Mouse (Mus musculus) stomach, postnatal 0 days (tissue): ENCODE data around the gene Ganc.

Experiments used
- CTCF ChIP-seq: IDR thresholded peaks from 2 replicates; pipeline ENCODE4 v1.5.1; 2016; ENCODE audit warnings: antibody characterized with exemption, low read depth, mild to moderate bottlenecking, moderate library complexity
- EP300 ChIP-seq: optimal IDR thresholded peaks from 2 replicates; pipeline ENCODE3; 2016; ENCODE audit warnings: antibody characterized with exemption

- no peak for TF ChIP-seq CTCF
- TF ChIP-seq EP300: no peak
Observed at GRCm38 (mm10) chr2:120470856-120471255, 67.2 kb downstream of the Ganc start.
